Mouse (Mus musculus): ENCODE measurements around the gene Lypd9.

- TF ChIP-seq CTCF (IDR thresholded peaks at IDR 0.05; ENCODE audit: insufficient read depth, low read length) (no peak), POLR2A (IDR thresholded peaks at IDR 0.05; ENCODE audit: borderline replicate concordance, extremely low read depth, low read depth, low read length) (no peak)
Measured at GRCm38 (mm10) chr11:58399985-58400645, 52.6 kb downstream of the Lypd9 start.

All from lung, adult 2 months (tissue).